Mouse (Mus musculus) thymus, adult 2 months (tissue): ENCODE measurements around the gene Prpf18. TPM values are rescaled to one million over a fixed set of nuclear protein-coding genes. Genes with fewer than 3 reads are reported as not detected.

Experiments used
- DNase-seq: peaks from one replicate; pipeline ENCODE4 v3.0.0; 2021
- H3K27ac ChIP-seq: fragments of 200-500 bp; 2 replicates; pipeline ENCODE4 v1.5.1; 2012; ENCODE audit warnings: low read length, control low read depth; ENCODE audit not compliant: control insufficient read depth, insufficient read depth
- H3K27me3 ChIP-seq: fragments of 200-500 bp; 2 replicates; pipeline ENCODE4 v1.6.1; 2012; ENCODE audit warnings: mild to moderate bottlenecking, low read length, moderate library complexity, mixed read lengths; ENCODE audit not compliant: control insufficient read depth, insufficient read depth
- H3K36me3 ChIP-seq: fragments of 200-500 bp; 2 replicates; pipeline ENCODE4 v1.6.1; 2012; ENCODE audit warnings: mild to moderate bottlenecking, low read length, moderate library complexity; ENCODE audit not compliant: control insufficient read depth, insufficient read depth
- H3K4me1 ChIP-seq: fragments of 200-500 bp; replicated peaks from 2 replicates; pipeline ENCODE4 v1.6.1; 2012; ENCODE audit warnings: low read length; ENCODE audit not compliant: control insufficient read depth, insufficient read depth
- H3K4me3 ChIP-seq: fragments of 200-500 bp; 2 replicates; pipeline ENCODE4 v1.5.1; 2012; ENCODE audit warnings: mild to moderate bottlenecking, low read length, control low read depth, moderate library complexity; ENCODE audit not compliant: control insufficient read depth, insufficient read depth
- CTCF ChIP-seq: fragments of 200-500 bp; IDR thresholded peaks from 2 replicates; pipeline ENCODE4 v1.5.1; 2012; ENCODE audit warnings: mild to moderate bottlenecking, control low read depth, low read length, moderate library complexity, borderline replicate concordance; ENCODE audit not compliant: control insufficient read depth, poor library complexity, insufficient read depth; ENCODE audit errors: extremely low read depth
- POLR2A ChIP-seq: fragments of 200-500 bp; IDR thresholded peaks from 2 replicates; pipeline ENCODE4 v1.6.1; 2012; ENCODE audit warnings: mild to moderate bottlenecking, low read length, control low read depth, moderate library complexity; ENCODE audit not compliant: control insufficient read depth, poor library complexity, insufficient read depth; ENCODE audit errors: extremely low read depth
- whole genome bisulfite sequencing: fragments of 180-500 bp; shearing (Covaris S2); methylation state at CpG from one replicate; pipeline ENCODE4 v1.1.7; 2018; 5-methylcytosine and 5-hydroxymethylcytosine counted together
- polyA plus RNA-seq: library from polyadenylated mRNA; depleted of rRNA; stranded (reverse); fragments of >200 nt; gene quantifications from 2 replicates; pipeline ENCODE4 v1.2.3, GENCODE M21; 2012

Gene Prpf18
- polyA plus RNA-seq, 1 experiment, result 19.5 TPM

GRCm38 (mm10) chr2:4579357-4580068 is 72.4 kb downstream of the Prpf18 start:
- no peak for DNase-seq
- no peaks in the 10 kb centered on the region for H3K36me3 ChIP-seq
- no peaks in the 10 kb centered on the region for H3K27me3 ChIP-seq
- H3K27ac ChIP-seq, result no peak overlapping the region
- no peak for TF ChIP-seq CTCF
- no peak for TF ChIP-seq POLR2A
- H3K4me3 ChIP-seq, result no peak overlapping the region
- peaks cover 9% of the 10 kb centered on the region for H3K4me1 ChIP-seq
- WGBS, result 83% methylated on average over 8 of the region's 8 CpGs

GRCm38 (mm10) chr2:4578291-4578690 is 73.6 kb downstream of the Prpf18 start:
- Histone ChIP-seq H3K27me3 (no peaks in the 10 kb centered on the region), H3K4me1 (peaks cover 9% of the 10 kb centered on the region), H3K4me3 (no peak overlapping the region), H3K36me3 (no peaks in the 10 kb centered on the region), H3K27ac (no peak overlapping the region)
- no peak for DNase-seq
- TF ChIP-seq CTCF, result no peak
- WGBS, result 86% methylated on average over 5 of the region's 5 CpGs

GRCm38 (mm10) chr2:4575975-4576374 is 75.9 kb downstream of the Prpf18 start:
- TF ChIP-seq CTCF, result no peak
- no peak for TF ChIP-seq POLR2A
- H3K27ac ChIP-seq, result no peak overlapping the region
- DNase-seq, result no peak
- WGBS, result 96% methylated on average over 7 of the region's 7 CpGs
- no peak overlapping the region for H3K4me3 ChIP-seq
- H3K36me3 ChIP-seq, result no peaks in the 10 kb centered on the region
- H3K4me1 ChIP-seq, result peaks cover 7% of the 10 kb centered on the region
- no peaks in the 10 kb centered on the region for H3K27me3 ChIP-seq

- DNase-seq, result no peak
- WGBS, result 86% methylated on average over 2 of the region's 2 CpGs
- no peak overlapping the region for H3K4me3 ChIP-seq
- no peak overlapping the region for H3K27ac ChIP-seq
- no peak for TF ChIP-seq POLR2A
- no peak for TF ChIP-seq CTCF
- no peaks in the 10 kb centered on the region for H3K36me3 ChIP-seq
- H3K27me3 ChIP-seq, result no peaks in the 10 kb centered on the region
- H3K4me1 ChIP-seq, result 0 out of 2 replicates have a peak, but pooled peaks cover 6% of the 10 kb centered on the region
Measured at GRCm38 (mm10) chr2:4575163-4575562, 76.8 kb downstream of the Prpf18 start.

GRCm38 (mm10) chr2:4574251-4574650 is 77.7 kb downstream of the Prpf18 start:
- 0 out of 2 replicates have a peak, but pooled peaks cover 7% of the 10 kb centered on the region for H3K4me1 ChIP-seq

GRCm38 (mm10) chr2:4573386-4573785 is 78.5 kb downstream of the Prpf18 start:
- no peaks in the 10 kb centered on the region for H3K27me3 ChIP-seq
- WGBS, result 61% methylated on average over 4 of the region's 4 CpGs
- no peaks in the 10 kb centered on the region for H3K36me3 ChIP-seq
- TF ChIP-seq CTCF, result no peak
- no peak for TF ChIP-seq POLR2A
- no peak for DNase-seq
- no peak overlapping the region for H3K27ac ChIP-seq
- H3K4me3 ChIP-seq, result no peak overlapping the region
- H3K4me1 ChIP-seq, result 0 out of 2 replicates have a peak, but pooled peaks cover 7% of the 10 kb centered on the region

More at GRCm38 (mm10) chr2:4574251-4574650, 77.7 kb downstream of the Prpf18 start:
- H3K36me3 ChIP-seq, result no peaks in the 10 kb centered on the region
- no peak for TF ChIP-seq POLR2A
- no peak for TF ChIP-seq CTCF
- no peak overlapping the region for H3K4me3 ChIP-seq
- DNase-seq, result no peak
- H3K27ac ChIP-seq, result no peak overlapping the region
- H3K27me3 ChIP-seq, result no peaks in the 10 kb centered on the region
- WGBS, result 92% methylated on average over 5 of the region's 5 CpGs
